Mouse (Mus musculus) midbrain, embryonic 11.5 days (tissue): Measurements from ENCODE around the gene Faiml. TPM values are rescaled to one million over a fixed set of nuclear protein-coding genes. Genes with fewer than 3 reads are reported as not detected.

ENCODE experiments used
- ATAC-seq: fragments of 200-750 bp; cut with Nextera tagmentation; 2 replicates; pipeline ENCODE4 v1.8.0; 2017; ENCODE audit warnings: moderate TSS enrichment, moderate library complexity; ENCODE audit not compliant: low FRiP score
- DNase-seq: peaks from one replicate; pipeline ENCODE4 v3.0.0; 2015; ENCODE audit warnings: low spot score; ENCODE audit errors: missing footprints
- H3K27ac ChIP-seq: fragments of 300-500 bp; sonication (generic); 2 replicates; pipeline ENCODE4 v1.5.1; 2014; ENCODE audit warnings: low read depth, low read length
- H3K27me3 ChIP-seq: fragments of 300-500 bp; sonication (generic); 2 replicates; pipeline ENCODE4 v1.6.1; 2014; ENCODE audit warnings: mild to moderate bottlenecking, low read length, moderate library complexity, mixed read lengths; ENCODE audit not compliant: control insufficient read depth, insufficient read depth
- H3K36me3 ChIP-seq: fragments of 300-500 bp; sonication (generic); 2 replicates; pipeline ENCODE4 v1.6.1; 2014; ENCODE audit warnings: mild to moderate bottlenecking, low read length, moderate library complexity, mixed read lengths; ENCODE audit not compliant: control insufficient read depth, insufficient read depth
- H3K4me1 ChIP-seq: fragments of 300-500 bp; sonication (generic); 2 replicates; pipeline ENCODE4 v1.6.1; 2014; ENCODE audit warnings: low read length; ENCODE audit not compliant: control insufficient read depth, insufficient read depth
- H3K4me2 ChIP-seq: fragments of 300-500 bp; sonication (generic); 2 replicates; pipeline ENCODE4 v1.6.1; 2014; ENCODE audit warnings: mild to moderate bottlenecking, moderate library complexity
- H3K4me3 ChIP-seq: fragments of 300-500 bp; sonication (generic); 2 replicates; pipeline ENCODE4 v1.5.1; 2014; ENCODE audit warnings: low read depth, low read length
- H3K9ac ChIP-seq: fragments of 300-500 bp; sonication (generic); 2 replicates; pipeline ENCODE4 v1.6.1; 2014; ENCODE audit warnings: low read length
- H3K9me3 ChIP-seq: fragments of 300-500 bp; sonication (generic); 2 replicates; pipeline ENCODE4 v1.6.1; 2016; ENCODE audit warnings: low read length; ENCODE audit not compliant: control insufficient read depth
- WGBS: fragments of 180-500 bp; shearing (Covaris S2); extraction: QIAGEN DNeasy Blood & Tissue Kit; methylation state at CpG from one replicate; pipeline ENCODE4 v1.1.7; 2014; 5-methylcytosine and 5-hydroxymethylcytosine counted together
- polyA plus RNA-seq: library from polyadenylated mRNA; unstranded; fragments of >200 nt; fragmentation: Nextera tagmentation; extraction: Ambion mirVana; gene quantifications from 2 replicates; pipeline ENCODE4 v1.2.1, GENCODE M21; 2014

Gene Faiml
- polyA plus RNA-seq, 1 experiment from 2014 or later: not detected

DNA sequence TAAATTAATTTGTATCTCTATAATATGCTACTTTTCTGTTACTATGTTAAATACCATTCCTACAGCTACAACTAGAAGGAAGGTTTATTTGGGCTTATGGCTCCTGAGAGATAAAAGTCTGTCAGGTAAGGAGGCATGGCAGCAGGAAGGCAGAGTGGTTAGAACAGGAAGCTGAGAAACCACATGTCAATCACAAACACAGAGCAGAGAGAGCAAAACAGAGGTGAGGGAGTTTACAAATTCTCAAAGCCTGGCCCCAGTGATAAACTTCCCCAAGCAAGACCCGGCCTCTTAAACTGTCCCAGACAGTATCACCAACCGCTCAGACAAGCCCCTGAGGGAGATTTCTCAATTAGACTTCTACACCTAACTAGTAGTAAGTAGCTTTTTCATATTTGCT, 20.9 kb downstream of the Faiml start:
- no peak for ATAC-seq
- Histone ChIP-seq H3K9ac (no peak overlapping the region), H3K9me3 (no peaks in the 10 kb centered on the region), H3K4me2 (no peak overlapping the region), H3K27ac (no peak overlapping the region), H3K27me3 (no peaks in the 10 kb centered on the region), H3K4me3 (no peak overlapping the region), H3K4me1 (no peaks in the 10 kb centered on the region), H3K36me3 (no peaks in the 10 kb centered on the region)
- no peak for DNase-seq
- 97% methylated on average over 2 of the region's 2 CpGs for WGBS

DNA sequence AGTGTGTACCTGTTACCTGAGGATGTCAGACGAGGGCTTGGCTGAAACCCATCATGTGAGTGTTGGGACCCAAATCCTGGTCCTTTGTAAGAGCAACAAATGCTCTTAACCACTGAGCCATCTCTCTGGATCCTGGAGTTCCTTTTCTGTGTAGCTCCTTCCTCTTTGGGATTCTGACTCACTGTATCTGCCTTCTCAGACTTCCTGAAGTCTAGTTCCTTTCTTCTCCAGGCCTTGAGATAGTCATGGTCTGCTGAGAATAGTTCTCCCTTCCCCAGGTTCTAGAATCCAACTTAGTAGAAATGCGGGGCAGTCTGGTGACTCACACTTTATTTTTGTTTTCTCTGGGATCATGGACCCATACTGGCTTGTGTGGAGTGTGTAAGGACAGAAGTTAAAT, 24.4 kb downstream of the Faiml start:
- ATAC-seq (no peak), DNase-seq (no peak)
- Histone ChIP-seq H3K4me2 (no peak overlapping the region), H3K9ac (no peak overlapping the region), H3K27me3 (no peaks in the 10 kb centered on the region), H3K27ac (no peak overlapping the region), H3K4me1 (no peaks in the 10 kb centered on the region), H3K4me3 (no peak overlapping the region), H3K9me3 (no peaks in the 10 kb centered on the region), H3K36me3 (no peaks in the 10 kb centered on the region)
- WGBS: 81% methylated on average over 2 of the region's 2 CpGs

DNA sequence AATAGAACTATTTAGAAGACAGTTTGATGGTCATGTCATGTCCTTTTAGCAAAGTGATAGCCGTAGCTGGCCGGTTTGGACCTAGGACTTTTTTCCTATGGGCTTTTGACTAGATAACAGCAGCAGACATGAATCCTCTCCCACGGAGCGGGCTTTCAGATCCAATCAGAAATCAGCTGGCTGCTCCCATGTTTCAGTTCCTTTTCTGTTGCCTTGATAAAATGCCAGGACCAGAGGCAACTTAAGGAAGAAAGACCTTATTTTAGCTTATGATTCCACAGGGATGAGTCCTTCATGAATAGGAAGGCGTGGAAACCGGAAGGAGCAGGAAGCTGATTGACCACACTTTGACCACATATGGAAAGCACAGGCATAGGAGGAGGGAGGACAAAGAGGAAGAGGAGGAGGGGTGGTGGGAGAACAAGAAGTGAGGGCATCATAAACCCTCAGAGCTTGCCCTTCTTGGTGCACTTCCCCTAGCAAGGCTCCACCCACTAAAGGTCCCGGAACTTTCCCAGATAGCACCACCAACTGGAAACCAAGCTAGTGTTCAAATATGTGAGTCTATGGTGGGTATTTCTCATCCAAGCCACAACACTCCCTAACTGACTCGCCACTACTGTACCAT, 53.9 kb downstream of the Faiml start:
- H3K36me3 ChIP-seq: no peaks in the 10 kb centered on the region
- no peak overlapping the region for H3K9ac ChIP-seq
- H3K4me1 ChIP-seq: no peaks in the 10 kb centered on the region
- 86% methylated on average over 8 of the region's 8 CpGs for WGBS
- DNase-seq (no peak), ATAC-seq (no peak)
- H3K27ac ChIP-seq: no peak overlapping the region
- H3K4me3 ChIP-seq: no peak overlapping the region
- H3K4me2 ChIP-seq: no peak overlapping the region
- no peaks in the 10 kb centered on the region for H3K9me3 ChIP-seq
- H3K27me3 ChIP-seq: no peaks in the 10 kb centered on the region

DNA sequence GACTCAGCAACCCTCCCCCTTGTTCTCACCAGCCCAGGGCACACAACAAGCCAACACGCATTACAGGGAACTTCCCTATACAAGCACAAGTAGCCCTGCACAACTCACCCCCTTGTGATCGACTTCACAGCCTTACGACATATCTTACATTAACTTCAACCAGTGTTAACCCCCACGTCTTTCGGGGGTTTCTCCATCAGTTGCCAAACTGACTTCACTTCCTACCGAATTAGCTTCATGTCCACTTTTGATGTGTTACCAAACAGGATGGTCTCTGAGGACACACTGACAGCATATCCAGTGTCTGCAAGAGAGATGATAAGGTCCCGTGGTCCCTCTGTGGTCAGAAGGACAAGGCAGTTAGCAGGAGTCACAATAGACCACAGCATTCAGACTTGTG, 54.9 kb downstream of the Faiml start:
- Histone ChIP-seq H3K27me3 (no peaks in the 10 kb centered on the region), H3K4me2 (no peak overlapping the region), H3K36me3 (no peaks in the 10 kb centered on the region), H3K4me3 (no peak overlapping the region), H3K4me1 (no peaks in the 10 kb centered on the region), H3K9me3 (no peaks in the 10 kb centered on the region), H3K27ac (no peak overlapping the region), H3K9ac (no peak overlapping the region)
- no peak for DNase-seq
- WGBS: 90% methylated on average over 7 of the region's 7 CpGs
- no peak for ATAC-seq

DNA sequence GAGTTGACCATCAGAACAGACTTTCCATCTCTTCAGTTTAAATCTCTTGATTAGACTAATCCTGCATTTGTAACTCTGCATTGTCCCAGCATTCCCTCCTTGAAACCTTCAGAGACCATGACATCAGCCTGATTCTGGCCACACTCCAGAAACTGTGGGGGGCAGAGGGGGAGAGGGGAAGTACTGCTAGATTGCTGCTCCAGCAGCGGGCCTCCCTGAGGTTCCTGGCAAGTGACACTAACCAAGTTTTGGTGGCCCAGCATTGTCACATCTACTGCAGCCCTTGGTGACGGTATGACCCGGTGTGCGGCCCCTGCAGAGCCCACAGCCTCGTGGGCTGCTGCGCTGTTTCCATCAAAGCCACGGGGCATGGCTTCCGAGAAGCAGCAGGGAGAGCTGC, 56.8 kb downstream of the Faiml start:
- Histone ChIP-seq H3K9me3 (no peaks in the 10 kb centered on the region), H3K4me1 (no peaks in the 10 kb centered on the region), H3K9ac (no peak overlapping the region), H3K27ac (no peak overlapping the region), H3K27me3 (no peaks in the 10 kb centered on the region), H3K4me3 (no peak overlapping the region), H3K4me2 (no peak overlapping the region), H3K36me3 (no peaks in the 10 kb centered on the region)
- no peak for DNase-seq
- no peak for ATAC-seq
- 69% methylated on average over 8 of the region's 8 CpGs for WGBS

Other genes with a start within 250 kb of the Faiml start
- gene Gm1123, start 201.5 kb downstream of the Faiml start, polyA plus RNA-seq: 0.08 TPM in 1 of 2 replicates, not detected in the other
- gene Pik3cb, start 96.6 kb downstream of the Faiml start, polyA plus RNA-seq: 1.1 and 1.4 TPM in 2 replicates
- gene Cep70, start 6.1 kb upstream of the Faiml start, polyA plus RNA-seq: 41.9 and 49.5 TPM in 2 replicates
- gene Esyt3, start 121.3 kb upstream of the Faiml start, polyA plus RNA-seq: 0.12 and 0.34 TPM in 2 replicates
- 12.1 and 15.0 TPM in 2 replicates for gene Mras, start 200.1 kb upstream of the Faiml start, polyA plus RNA-seq
- not detected in 2 replicates for gene Nme9, start 214.2 kb upstream of the Faiml start, polyA plus RNA-seq